Mouse (Mus musculus) neutrophil, adult 5-6 weeks (primary cell): ENCODE results near the gene E130309D02Rik. TPM values are rescaled to one million over a fixed set of nuclear protein-coding genes. Genes with fewer than 3 reads are reported as not detected.

Source experiments
- ATAC-seq: fragments of 151-379, 151-347 bp; 2 replicates; pipeline ENCODE4 v1.8.0; 2017; ENCODE audit warnings: mild to moderate bottlenecking, moderate TSS enrichment; ENCODE audit not compliant: insufficient number of reproducible peaks, poor library complexity, low FRiP score, severe bottlenecking; ENCODE audit errors: extremely low read depth
- total RNA-seq: library from RNA; stranded (forward); fragments of 200-1000 nt; gene quantifications from 2 replicates; pipeline ENCODE4 v1.2.3, GENCODE M21; 2017

Gene E130309D02Rik
- total RNA-seq, 1 experiment from 2014 or later, result 15.0 TPM

GRCm38 (mm10) chr5:143314183-143314729, 904 bp downstream of the E130309D02Rik start:
- ATAC-seq, result no peak

GRCm38 (mm10) chr5:143311886-143312285, 3.3 kb downstream of the E130309D02Rik start:
- ATAC-seq, result peak; percentile 57; the same call in 1 of the 2 replicates

GRCm38 (mm10) chr5:143309916-143310315, 5.2 kb downstream of the E130309D02Rik start:
- ATAC-seq, result no peak

GRCm38 (mm10) chr5:143308825-143309224, 6.3 kb downstream of the E130309D02Rik start:
- no peak for ATAC-seq

- ATAC-seq, result no peak
Measured at GRCm38 (mm10) chr5:143304251-143304650, 10.9 kb downstream of the E130309D02Rik start.

GRCm38 (mm10) chr5:143301296-143301695, 13.9 kb downstream of the E130309D02Rik start:
- no peak for ATAC-seq

GRCm38 (mm10) chr5:143299686-143300085, 15.5 kb downstream of the E130309D02Rik start:
- no peak for ATAC-seq

- ATAC-seq, result no peak
Measured at GRCm38 (mm10) chr5:143298391-143298790, 16.8 kb downstream of the E130309D02Rik start.

- ATAC-seq, result no peak
Measured at GRCm38 (mm10) chr5:143297986-143298385, 17.2 kb downstream of the E130309D02Rik start.

- no peak for ATAC-seq
Measured at GRCm38 (mm10) chr5:143295330-143295729, 19.8 kb downstream of the E130309D02Rik start.

- no peak for ATAC-seq
Measured at GRCm38 (mm10) chr5:143294862-143295261, 20.3 kb downstream of the E130309D02Rik start.

GRCm38 (mm10) chr5:143293404-143293803, 21.8 kb downstream of the E130309D02Rik start, which contains the start of gene Zfp853:
Zfp853 (minus strand) TSS chr5:143293623.
- ATAC-seq, result no peak

GRCm38 (mm10) chr5:143292879-143293278, 22.3 kb downstream of the E130309D02Rik start:
- no peak for ATAC-seq

GRCm38 (mm10) chr5:143289299-143289698, 25.9 kb downstream of the E130309D02Rik start:
- no peak for ATAC-seq

- ATAC-seq, result no peak
Measured at GRCm38 (mm10) chr5:143288378-143288911, 26.7 kb downstream of the E130309D02Rik start.

GRCm38 (mm10) chr5:143287774-143288328, 27.3 kb downstream of the E130309D02Rik start:
- ATAC-seq, result no peak

GRCm38 (mm10) chr5:143284762-143285161, 30.4 kb downstream of the E130309D02Rik start:
- ATAC-seq, result no peak

- no peak for ATAC-seq
Measured at GRCm38 (mm10) chr5:143279247-143279646, 35.9 kb downstream of the E130309D02Rik start.

GRCm38 (mm10) chr5:143275761-143276160, 39.4 kb downstream of the E130309D02Rik start:
- no peak for ATAC-seq

- no peak for ATAC-seq
Measured at GRCm38 (mm10) chr5:143272540-143273330, 42.4 kb downstream of the E130309D02Rik start.
